Mouse (Mus musculus) myocyte (in vitro differentiated cells): ENCODE data around the gene Atf6b. TPM values are rescaled to one million over a fixed set of nuclear protein-coding genes. Genes with fewer than 3 reads are reported as not detected.

Source experiments
- H3K27me3 ChIP-seq: one replicate; pipeline ENCODE4 v1.6.1; 2011; ENCODE audit not compliant: control insufficient read depth, insufficient read depth, insufficient read length
- H3K36me3 ChIP-seq: one replicate; pipeline ENCODE4 v1.6.1; 2011; ENCODE audit not compliant: control insufficient read depth, insufficient read depth
- H3K4me2 ChIP-seq: one replicate; pipeline ENCODE4 v1.6.1; 2011; ENCODE audit warnings: low read depth, control low read depth
- H3K4me3 ChIP-seq: one replicate; pipeline ENCODE4 v1.5.1; 2011; ENCODE audit warnings: mild to moderate bottlenecking, control low read depth, moderate library complexity
- H3K79me2 ChIP-seq: one replicate; pipeline ENCODE4 v1.6.1; 2011; ENCODE audit not compliant: control insufficient read depth, insufficient read depth
- H3ac ChIP-seq: one replicate; pipeline ENCODE4 v1.6.1; 2011; ENCODE audit not compliant: control insufficient read depth, insufficient read length
- CEBPB ChIP-seq: IDR thresholded peaks from 2 replicates; pipeline ENCODE4 v1.6.1; 2011; ENCODE audit warnings: mild to moderate bottlenecking, moderate library complexity; ENCODE audit not compliant: poor library complexity, insufficient read depth, severe bottlenecking
- E2F4 ChIP-seq: IDR thresholded peaks from one replicate; pipeline ENCODE4 v1.6.1; 2011; ENCODE audit warnings: mild to moderate bottlenecking, control low read depth, moderate library complexity; ENCODE audit not compliant: insufficient read depth
- MAX ChIP-seq: IDR thresholded peaks from one replicate; pipeline ENCODE4 v1.6.1; 2011; ENCODE audit warnings: low read depth, mild to moderate bottlenecking, control low read depth
- MYOD1 ChIP-seq, 3 experiments: IDR thresholded peaks; one replicate each; pipeline ENCODE4 v1.6.1; 2011; ENCODE audit warnings: control low read depth in 2 of 3, low read depth in 2 of 3, mild to moderate bottlenecking in 2 of 3, moderate library complexity in 1 of 3; ENCODE audit not compliant: insufficient read length in 2 of 3, control insufficient read depth in 1 of 3
- MYOG ChIP-seq, 3 experiments: IDR thresholded peaks; one replicate each; pipeline ENCODE4 v1.6.1; 2011; ENCODE audit warnings: control low read depth in 2 of 3, low read depth in 2 of 3, mild to moderate bottlenecking in 2 of 3; ENCODE audit not compliant: insufficient read length in 2 of 3, control insufficient read depth in 1 of 3, insufficient read depth in 1 of 3
- POLR2A ChIP-seq: IDR thresholded peaks from one replicate; pipeline ENCODE4 v1.6.1; 2011; ENCODE audit warnings: low read depth, mild to moderate bottlenecking, control low read depth, moderate library complexity; ENCODE audit not compliant: insufficient read length
- POLR2AphosphoS2 ChIP-seq: IDR thresholded peaks from one replicate; pipeline ENCODE4 v1.6.1; 2011; ENCODE audit warnings: low read depth, control low read depth; ENCODE audit not compliant: insufficient read length
- REST ChIP-seq: IDR thresholded peaks from one replicate; pipeline ENCODE4 v1.6.1; 2011; ENCODE audit warnings: mild to moderate bottlenecking, control low read depth, moderate library complexity; ENCODE audit not compliant: insufficient read depth, insufficient read length
- SRF ChIP-seq: IDR thresholded peaks from one replicate; pipeline ENCODE4 v1.6.1; 2011; ENCODE audit warnings: low read depth; ENCODE audit not compliant: control insufficient read depth, insufficient read length
- TCF12 ChIP-seq: IDR thresholded peaks from one replicate; pipeline ENCODE4 v1.6.1; 2011; ENCODE audit warnings: mild to moderate bottlenecking, control low read depth; ENCODE audit not compliant: poor library complexity, insufficient read depth, severe bottlenecking
- TCF3 ChIP-seq: IDR thresholded peaks from one replicate; pipeline ENCODE4 v1.6.1; 2011; ENCODE audit warnings: low read depth, control low read depth; ENCODE audit not compliant: insufficient read length
- USF1 ChIP-seq: IDR thresholded peaks from one replicate; pipeline ENCODE4 v1.6.1; 2011; ENCODE audit warnings: low read depth, mild to moderate bottlenecking, control low read depth, moderate library complexity
- polyA plus RNA-seq: library from polyadenylated mRNA; unstranded; fragments of >200 nt; fragmentation: generic; extraction: Trizol; gene quantifications from one replicate; pipeline ENCODE4 v1.2.1, GENCODE M21; 2012; ENCODE audit warnings: missing spikeins

The Atf6b gene
- polyA plus RNA-seq, 1 experiment = 42.5 TPM

GRCm38 (mm10) chr17:34690458-34690857, 43.5 kb downstream of the Atf6b start:
- no peak overlapping the region for H3ac ChIP-seq
- H3K27me3 ChIP-seq = peaks cover 89% of the 10 kb centered on the region
- no peaks in the 10 kb centered on the region for H3K36me3 ChIP-seq
- H3K4me3 ChIP-seq = no peak overlapping the region
- TF ChIP-seq POLR2AphosphoS2 = no peak
- no peak for TF ChIP-seq POLR2A
- no peak for TF ChIP-seq E2F4
- TF ChIP-seq USF1 = no peak
- TF ChIP-seq MYOG (IDR thresholded peaks at IDR 0.05; ENCODE audit: control insufficient read depth in 1 of 3, insufficient read depth in 1 of 3, insufficient read length in 2 of 3, low read depth in 2 of 3) = no peak
- H3K4me2 ChIP-seq = no peak overlapping the region
- H3K79me2 ChIP-seq = no peaks in the 10 kb centered on the region

- no peak overlapping the region for H3ac ChIP-seq
- TF ChIP-seq TCF3 (no peak), E2F4 (no peak), CEBPB (no peak), SRF (no peak), POLR2AphosphoS2 (no peak), MAX (no peak), MYOG (IDR thresholded peaks at IDR 0.05; ENCODE audit: control insufficient read depth in 1 of 3, insufficient read depth in 1 of 3, insufficient read length in 2 of 3, low read depth in 2 of 3) (no peak), REST (no peak)
- H3K4me3 ChIP-seq = no peak overlapping the region
- H3K27me3 ChIP-seq = peaks cover 92% of the 10 kb centered on the region
- no peak overlapping the region for H3K4me2 ChIP-seq
- no peaks in the 10 kb centered on the region for H3K79me2 ChIP-seq
- H3K36me3 ChIP-seq = no peaks in the 10 kb centered on the region
Observed at GRCm38 (mm10) chr17:34692906-34693305, 46.0 kb downstream of the Atf6b start.

- no peak overlapping the region for H3K4me2 ChIP-seq
- H3K4me3 ChIP-seq = no peak overlapping the region
- H3K27me3 ChIP-seq = peaks cover 75% of the 10 kb centered on the region
- H3ac ChIP-seq = no peak overlapping the region
- H3K79me2 ChIP-seq = no peaks in the 10 kb centered on the region
- TF ChIP-seq E2F4 = no peak
- TF ChIP-seq POLR2A = no peak
- no peak for TF ChIP-seq CEBPB
- no peak for TF ChIP-seq MYOG (IDR thresholded peaks at IDR 0.05; ENCODE audit: control insufficient read depth in 1 of 3, insufficient read depth in 1 of 3, insufficient read length in 2 of 3, low read depth in 2 of 3)
- no peak for TF ChIP-seq TCF3
- TF ChIP-seq REST = no peak
- no peak for TF ChIP-seq POLR2AphosphoS2
- no peak for TF ChIP-seq MAX
- TF ChIP-seq TCF12 = no peak
- no peak for TF ChIP-seq MYOD1 (IDR thresholded peaks at IDR 0.05; ENCODE audit: control insufficient read depth in 1 of 3, insufficient read length in 2 of 3, low read depth in 2 of 3)
- TF ChIP-seq SRF = no peak
- no peak for TF ChIP-seq USF1
- no peaks in the 10 kb centered on the region for H3K36me3 ChIP-seq
Observed at GRCm38 (mm10) chr17:34699575-34700408, 52.8 kb downstream of the Atf6b start.

- peaks cover 66% of the 10 kb centered on the region for H3K27me3 ChIP-seq
- H3K4me3 ChIP-seq = no peak overlapping the region
- TF ChIP-seq TCF12 (no peak), POLR2AphosphoS2 (no peak), E2F4 (no peak), SRF (no peak), USF1 (no peak), TCF3 (no peak), REST (no peak), CEBPB (no peak), MAX (no peak), MYOD1 (IDR thresholded peaks at IDR 0.05; ENCODE audit: control insufficient read depth in 1 of 3, insufficient read length in 2 of 3, low read depth in 2 of 3) (no peak), POLR2A (no peak)
Observed at GRCm38 (mm10) chr17:34700671-34701071, 53.7 kb downstream of the Atf6b start.

More at GRCm38 (mm10) chr17:34700671-34701071, 53.7 kb downstream of the Atf6b start:
- no peaks in the 10 kb centered on the region for H3K36me3 ChIP-seq
- H3K79me2 ChIP-seq = no peaks in the 10 kb centered on the region
- no peak overlapping the region for H3K4me2 ChIP-seq
- H3ac ChIP-seq = no peak overlapping the region

Other genes starting within 250 kb of the Atf6b start
- not detected for gene BC051142, start 248.3 kb upstream of the Atf6b start, polyA plus RNA-seq
- not detected for gene Btnl4, start 169.8 kb upstream of the Atf6b start, polyA plus RNA-seq
- gene Btnl6, start 129.8 kb upstream of the Atf6b start, polyA plus RNA-seq = not detected
- 0.31 TPM for gene Notch4, start 82.9 kb upstream of the Atf6b start, polyA plus RNA-seq
- gene Gpsm3, start 57.3 kb upstream of the Atf6b start, polyA plus RNA-seq = 3.1 TPM
- gene Pbx2, start 55.9 kb upstream of the Atf6b start, polyA plus RNA-seq = 21.6 TPM
- 0.22 TPM for gene Ager, start 49.3 kb upstream of the Atf6b start, polyA plus RNA-seq
- 37.1 TPM for gene Rnf5, start 43.5 kb upstream of the Atf6b start, polyA plus RNA-seq
- 70.5 TPM for gene Agpat1, start 42.9 kb upstream of the Atf6b start, polyA plus RNA-seq
- gene Egfl8, start 31.2 kb upstream of the Atf6b start, polyA plus RNA-seq = 0.16 TPM
- 21.9 TPM for gene Ppt2, start 18.6 kb upstream of the Atf6b start, polyA plus RNA-seq
- not detected for gene Prrt1, start 17.6 kb upstream of the Atf6b start, polyA plus RNA-seq
- 13.5 TPM for gene Fkbpl, start 2.4 kb upstream of the Atf6b start, polyA plus RNA-seq
- under 0.01 TPM for gene Tnxb, start 23.4 kb downstream of the Atf6b start, polyA plus RNA-seq
- gene C4b, start 96.7 kb downstream of the Atf6b start, polyA plus RNA-seq = not detected
- gene Cyp21a1, start 157.4 kb downstream of the Atf6b start, polyA plus RNA-seq = not detected
- 29.9 TPM for gene Stk19, start 189.8 kb downstream of the Atf6b start, polyA plus RNA-seq
- gene Dxo, start 189.9 kb downstream of the Atf6b start, polyA plus RNA-seq = 25.7 TPM
- gene Skiv2l, start 203.1 kb downstream of the Atf6b start, polyA plus RNA-seq = 38.4 TPM
- 60.0 TPM for gene Nelfe, start 203.2 kb downstream of the Atf6b start, polyA plus RNA-seq
- 0.37 TPM for gene Cfb, start 215.4 kb downstream of the Atf6b start, polyA plus RNA-seq
- 10.2 TPM for gene Zbtb12, start 232.3 kb downstream of the Atf6b start, polyA plus RNA-seq
- gene Gm20547, start 234.9 kb downstream of the Atf6b start, polyA plus RNA-seq = not detected